Mouse (Mus musculus): Measurements from ENCODE around the gene Fam129c. TPM values are rescaled to one million over a fixed set of nuclear protein-coding genes. Genes with fewer than 3 reads are reported as not detected.

Fam129c gene
- polyA plus RNA-seq, 2 experiments = 0.56 to 1.1 TPM

- Histone ChIP-seq H3K4me3 (ENCODE audit: insufficient read depth in 1 of 2, low read depth in 2 of 2, low read length in 2 of 2) (peak within 1 kb of the TSS; percentile 40 to 64), H3K27me3 (ENCODE audit: control insufficient read depth, insufficient read depth, low read length) (peaks cover 9% of the 10 kb centered on the region), H3K36me3 (replicated peaks; ENCODE audit: control insufficient read depth, insufficient read depth, low read depth) (no peaks in the 10 kb centered on the region), H3K4me2 (ENCODE audit: low read depth) (peak within 1 kb of the TSS; percentile 73), H3K9me3 (ENCODE audit: control insufficient read depth, low read length) (no peaks in the 10 kb centered on the region; the same call in 1 of the 2 replicates), H3K9ac (replicated peaks) (no peak within 1 kb of the TSS), H3K4me1 (replicated peaks; ENCODE audit: control insufficient read depth in 2 of 2, insufficient read depth in 2 of 2, low read length in 1 of 2) (peaks cover 3 to 7% of the 10 kb centered on the region in 2 experiments), H3K27ac (no peak within 1 kb of the TSS)
- 29% methylated on average over 13 of the region's 13 CpGs for WGBS (ENCODE audit: insufficient replicate concordance)
- no peak for TF ChIP-seq EP300 (IDR thresholded peaks at IDR 0.05; ENCODE audit: low read depth)
- TF ChIP-seq CTCF (IDR thresholded peaks at IDR 0.05; ENCODE audit: low read depth) = no peak
- no peak for ATAC-seq (ENCODE audit: insufficient read depth)
- no peak for DNase-seq (ENCODE audit: low read depth in 3 of 3, low spot score in 3 of 3)
Measured at GRCm38 (mm10) chr8:71568387-71568937, 29.0 kb upstream of the Fam129c start, which contains the start of gene Slc27a1. Slc27a1 (plus strand) TSS chr8:71568882.

DNA sequence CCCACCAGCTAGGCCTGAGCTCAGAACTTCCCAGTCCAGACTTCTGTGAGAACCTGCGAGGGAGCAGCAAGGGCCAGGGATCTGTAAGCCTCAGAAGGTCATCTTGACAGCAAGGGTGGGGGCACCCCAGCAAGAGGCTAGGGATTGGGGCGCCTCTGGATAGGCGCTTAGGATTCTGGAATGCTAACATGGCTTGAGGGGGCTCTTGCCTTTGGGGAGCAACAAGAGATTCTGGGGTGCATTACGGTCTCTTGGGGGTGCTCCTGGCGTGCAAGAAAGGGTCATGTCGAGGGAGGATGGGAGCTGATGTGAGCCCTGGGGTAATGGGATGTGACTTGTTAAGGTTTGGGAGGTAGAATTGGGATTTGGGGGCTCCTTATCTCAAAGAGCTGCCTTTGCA is 28.5 kb upstream of the Fam129c start:
- ATAC-seq (ENCODE audit: insufficient read depth) = no peak

GRCm38 (mm10) chr8:71569366-71570290 is 27.8 kb upstream of the Fam129c start:
- WGBS (ENCODE audit: insufficient replicate concordance) = 3% methylated on average over 51 of the region's 51 CpGs
- peaks cover 9% of the 10 kb centered on the region for H3K27me3 ChIP-seq (ENCODE audit: control insufficient read depth, insufficient read depth, low read length)
- no peak overlapping the region for H3K27ac ChIP-seq

More for the DNA sequence above, 28.5 kb upstream of the Fam129c start:
- Histone ChIP-seq H3K9ac (replicated peaks) (no peak overlapping the region), H3K4me1 (replicated peaks; ENCODE audit: control insufficient read depth in 2 of 2, insufficient read depth in 2 of 2, low read length in 1 of 2) (peaks cover 3 to 7% of the 10 kb centered on the region in 2 experiments), H3K27me3 (ENCODE audit: control insufficient read depth, insufficient read depth, low read length) (peaks cover 9% of the 10 kb centered on the region), H3K4me3 (ENCODE audit: insufficient read depth in 1 of 2, low read depth in 2 of 2, low read length in 2 of 2) (no peak overlapping the region; a peak in 1 of 4 replicates), H3K4me2 (ENCODE audit: low read depth) (peak overlapping the region; percentile 73), H3K9me3 (ENCODE audit: control insufficient read depth, low read length) (no peaks in the 10 kb centered on the region; the same call in 1 of the 2 replicates), H3K27ac (no peak overlapping the region), H3K36me3 (replicated peaks; ENCODE audit: control insufficient read depth, insufficient read depth, low read depth) (no peaks in the 10 kb centered on the region)
- no peak for DNase-seq (ENCODE audit: low read depth in 3 of 3, low spot score in 3 of 3)
- 54% methylated on average over 6 of the region's 6 CpGs for WGBS (ENCODE audit: insufficient replicate concordance)
- TF ChIP-seq CTCF (IDR thresholded peaks at IDR 0.05; ENCODE audit: low read depth) (no peak), EP300 (IDR thresholded peaks at IDR 0.05; ENCODE audit: low read depth) (no peak)

DNA sequence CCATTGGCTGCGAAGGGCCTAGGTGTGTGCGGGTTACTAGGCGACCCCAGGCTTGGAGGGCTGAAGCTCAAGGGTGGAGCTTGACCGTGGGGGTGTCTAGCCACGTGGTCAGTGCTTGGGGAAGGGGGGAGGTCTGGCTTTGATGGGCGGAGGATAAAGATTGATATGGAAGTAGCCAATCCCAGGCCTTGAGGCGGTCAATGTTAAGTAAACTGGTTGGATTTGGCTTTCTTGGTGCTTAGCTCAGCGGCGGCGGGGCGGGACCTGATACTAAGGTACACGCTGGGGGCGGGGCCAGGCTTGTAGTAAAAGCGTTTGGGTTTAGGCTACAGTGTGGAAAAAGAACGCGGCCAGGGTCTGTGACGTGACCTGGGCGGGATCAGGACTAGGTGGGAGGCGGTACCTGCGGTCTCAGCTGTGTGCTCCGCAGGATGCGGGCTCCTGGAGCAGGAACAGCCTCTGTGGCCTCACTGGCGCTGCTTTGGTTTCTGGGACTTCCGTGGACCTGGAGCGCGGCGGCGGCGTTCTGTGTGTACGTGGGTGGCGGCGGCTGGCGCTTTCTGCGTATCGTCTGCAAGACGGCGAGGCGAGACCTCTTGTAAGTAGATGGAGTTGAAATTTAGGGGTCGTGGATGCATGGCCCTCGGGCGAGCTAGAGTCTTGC is 27.0 kb upstream of the Fam129c start:
- H3K4me2 ChIP-seq (ENCODE audit: low read depth) = peak overlapping the region; percentile 73
- H3K9me3 ChIP-seq (ENCODE audit: control insufficient read depth, low read length) = no peaks in the 10 kb centered on the region
- under 1% methylated on average over 41 of the region's 41 CpGs for WGBS (ENCODE audit: insufficient replicate concordance)
- peak overlapping the region; percentile 40 to 64 for H3K4me3 ChIP-seq (ENCODE audit: insufficient read depth in 1 of 2, low read depth in 2 of 2, low read length in 2 of 2)
- DNase-seq (ENCODE audit: low read depth in 3 of 3, low spot score in 3 of 3) (peak; percentile 60 to 70 (median 65)), ATAC-seq (ENCODE audit: insufficient read depth) (peak; percentile 76)
- H3K36me3 ChIP-seq (replicated peaks; ENCODE audit: control insufficient read depth, insufficient read depth, low read depth) = no peaks in the 10 kb centered on the region
- H3K9ac ChIP-seq (replicated peaks) = no peak overlapping the region
- H3K4me1 ChIP-seq (replicated peaks; ENCODE audit: control insufficient read depth in 2 of 2, insufficient read depth in 2 of 2, low read length in 1 of 2) = peaks cover 3 to 7% of the 10 kb centered on the region in 2 experiments
- H3K27ac ChIP-seq = no peak overlapping the region
- no peak for TF ChIP-seq CTCF (IDR thresholded peaks at IDR 0.05; ENCODE audit: low read depth)
- TF ChIP-seq EP300 (IDR thresholded peaks at IDR 0.05; ENCODE audit: low read depth) = no peak
- H3K27me3 ChIP-seq (ENCODE audit: control insufficient read depth, insufficient read depth, low read length) = peaks cover 9% of the 10 kb centered on the region

More at GRCm38 (mm10) chr8:71569366-71570290, 27.8 kb upstream of the Fam129c start:
- Histone ChIP-seq H3K36me3 (replicated peaks; ENCODE audit: control insufficient read depth, insufficient read depth, low read depth) (no peaks in the 10 kb centered on the region), H3K4me1 (replicated peaks; ENCODE audit: control insufficient read depth in 2 of 2, insufficient read depth in 2 of 2, low read length in 1 of 2) (peaks cover 3 to 7% of the 10 kb centered on the region in 2 experiments), H3K9ac (replicated peaks) (no peak overlapping the region), H3K4me3 (ENCODE audit: insufficient read depth in 1 of 2, low read depth in 2 of 2, low read length in 2 of 2) (peak overlapping the region; percentile 40 to 64), H3K4me2 (ENCODE audit: low read depth) (peak overlapping the region; percentile 73), H3K9me3 (ENCODE audit: control insufficient read depth, low read length) (no peaks in the 10 kb centered on the region)
- DNase-seq (ENCODE audit: low read depth in 3 of 3, low spot score in 3 of 3) (peak; percentile 43 to 54 (median 51)), ATAC-seq (ENCODE audit: insufficient read depth) (peak; percentile 71)
- no peak for TF ChIP-seq EP300 (IDR thresholded peaks at IDR 0.05; ENCODE audit: low read depth)
- TF ChIP-seq CTCF (IDR thresholded peaks at IDR 0.05; ENCODE audit: low read depth) = no peak
